ENCODE assay signal across 8 mouse cellular contexts in the genomic region with DNA sequence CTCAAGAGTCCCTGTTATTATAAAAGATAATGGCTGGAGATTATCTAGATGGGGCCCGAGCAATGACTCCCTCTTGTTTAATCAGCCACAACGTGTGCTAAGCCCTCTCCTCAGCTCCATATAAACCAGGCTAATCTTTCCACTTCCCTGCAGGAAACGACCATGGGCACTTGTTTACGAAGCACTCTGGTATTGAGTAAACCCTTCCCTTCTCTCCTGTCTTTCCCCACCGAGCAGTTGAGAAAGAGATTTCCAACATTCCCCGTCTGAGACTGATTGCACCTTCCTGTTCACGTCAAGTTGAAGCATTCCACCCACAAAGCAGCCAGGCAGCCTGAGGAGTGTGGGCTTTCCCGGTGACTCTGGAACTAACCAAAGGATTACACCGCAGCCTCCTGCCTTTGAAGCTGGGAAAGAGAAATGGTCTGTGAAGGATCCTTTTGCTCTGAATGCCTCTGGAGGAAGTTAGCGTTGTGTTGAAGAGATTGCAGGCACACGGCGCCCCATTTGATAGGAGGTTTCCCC.
DNase-seq lines count a peak whose midpoint lies in the region; ATAC-seq and TF ChIP-seq lines count a peak whose summit lies in the region.

No protein-coding gene starts in this region.

- no peak overlapping the region for H3K9ac ChIP-seq in hindbrain, embryonic 15.5 days

- 23% methylated on average over 12 of the region's 12 CpGs for WGBS in hindbrain, embryonic 15.5 days

- POLR2A ChIA-PET in Patski (lab: Charles Lee), result interaction anchor here (1.5 kb wide), 1 partner anchor 17 kb away, joined by 3 read pairs; no protein-coding TSS in a partner anchor

- no peaks in the 10 kb centered on the region for H3K9me3 ChIP-seq in hindbrain, embryonic 15.5 days

- intact Hi-C loops in gastrocnemius, adult 2 months (cut with DNase I), result no loop called here

- peak overlapping the region; percentile 11; the same call in 1 of the 2 replicates for H3K4me2 ChIP-seq in hindbrain, embryonic 15.5 days

- no peak for TF ChIP-seq CTCF in Patski (IDR thresholded peaks at IDR 0.05)
- no peak for TF ChIP-seq CTCF in gastrocnemius, adult 2 months (IDR thresholded peaks at IDR 0.05)

- peaks cover 10% of the 10 kb centered on the region; the same call in 1 of the 2 replicates for H3K4me1 ChIP-seq in hindbrain, embryonic 15.5 days (replicated peaks)

- H3K27ac ChIP-seq in hindbrain, embryonic 15.5 days (replicated peaks), result no peak overlapping the region
- no peak overlapping the region for H3K27ac ChIP-seq in gastrocnemius, adult 2 months

- in situ Hi-C loops in Patski (cut with MboI; ENCODE audit: low pct_unique_long_range_greater_than_20kb), result no loop called here

- H3K27me3 ChIP-seq in Patski, result no peaks in the 10 kb centered on the region
- no peaks in the 10 kb centered on the region for H3K27me3 ChIP-seq in hindbrain, embryonic 15.5 days

- DNase-seq in Patski (ENCODE audit: low read depth, low spot score) (no peak), ZHBTc4 (ENCODE audit: low read depth, low spot score) (peak; percentile 15)
- DNase-seq in lung, postnatal 25 days (ENCODE audit: low spot score), result peak; percentile 15
- no peak for DNase-seq in cerebellum, adult 9-11 months
- no peak for DNase-seq in left cerebral cortex, adult 8-10 months (ENCODE audit: low spot score in 2 of 2)
- no peak for DNase-seq in urinary bladder, postnatal 10 days (ENCODE audit: low spot score)
- DNase-seq in gastrocnemius, adult 2 months, result no peak

- CTCF ChIA-PET in Patski (lab: Charles Lee), result interaction anchor here (0.7 to 1.8 kb wide), 2 partner anchors 11 to 171 kb away, joined by 3 to 4 read pairs; no protein-coding TSS in a partner anchor

- no peak overlapping the region for H3K4me3 ChIP-seq in hindbrain, embryonic 15.5 days
- no peak overlapping the region for H3K4me3 ChIP-seq in gastrocnemius, adult 2 months

- peak; percentile 31 for ATAC-seq in Patski
- no peak for ATAC-seq in hindbrain, embryonic 15.5 days (ENCODE audit: low FRiP score, low read depth)

- H3K36me3 ChIP-seq in hindbrain, embryonic 15.5 days, result no peaks in the 10 kb centered on the region

Comparison
In these comparisons a context has a peak if more than half of its experiments do, and no peak if none do; other contexts are left out.
1. DNase-seq: peak in ZHBTc4 (single experiment) and lung, postnatal 25 days (single experiment); none in Patski (single experiment), cerebellum, adult 9-11 months (single experiment), left cerebral cortex, adult 8-10 months (0 of 2), urinary bladder, postnatal 10 days (single experiment) and gastrocnemius, adult 2 months (single experiment).